Mouse (Mus musculus) heart, embryonic 15.5 days (tissue): Measurements from ENCODE around the gene Helt. TPM values are rescaled to one million over a fixed set of nuclear protein-coding genes. Genes with fewer than 3 reads are reported as not detected.

Experiments
- ATAC-seq: fragments of 200-750 bp; cut with Nextera tagmentation; replicated peaks from 2 replicates; pipeline ENCODE4 v1.8.0; 2017; ENCODE audit warnings: low read depth, moderate TSS enrichment; ENCODE audit not compliant: insufficient number of reproducible peaks, insufficient read depth, low FRiP score
- H3K27ac ChIP-seq: fragments of 300-500 bp; sonication (generic); 2 replicates; pipeline ENCODE4 v1.5.1; 2015; ENCODE audit warnings: mild to moderate bottlenecking, inconsistent platforms
- H3K27me3 ChIP-seq: fragments of 300-500 bp; sonication (generic); 2 replicates; pipeline ENCODE4 v1.6.1; 2015; ENCODE audit warnings: inconsistent platforms
- H3K36me3 ChIP-seq: fragments of 300-500 bp; sonication (generic); 2 replicates; pipeline ENCODE4 v1.6.1; 2015; ENCODE audit warnings: mild to moderate bottlenecking, inconsistent platforms
- H3K4me1 ChIP-seq: fragments of 300-500 bp; sonication (generic); replicated peaks from 2 replicates; pipeline ENCODE4 v1.6.1; 2015; ENCODE audit warnings: inconsistent platforms
- H3K4me2 ChIP-seq: fragments of 300-500 bp; sonication (generic); 2 replicates; pipeline ENCODE4 v1.6.1; 2015; ENCODE audit warnings: inconsistent platforms, mild to moderate bottlenecking, moderate library complexity
- H3K4me3 ChIP-seq: fragments of 300-500 bp; sonication (generic); 2 replicates; pipeline ENCODE4 v1.5.1; 2015; ENCODE audit warnings: mild to moderate bottlenecking, inconsistent platforms
- H3K9ac ChIP-seq: fragments of 300-500 bp; sonication (generic); 2 replicates; pipeline ENCODE4 v1.6.1; 2015; ENCODE audit warnings: mild to moderate bottlenecking, inconsistent platforms
- H3K9me3 ChIP-seq: fragments of 300-500 bp; sonication (generic); replicated peaks from 2 replicates; pipeline ENCODE4 v1.6.1; 2016; ENCODE audit warnings: inconsistent platforms
- WGBS: fragments of 180-500 bp; shearing (Covaris S2); methylation state at CpG from one replicate; pipeline ENCODE4 v1.1.7; 2015; ENCODE audit warnings: mixed read lengths; 5-methylcytosine and 5-hydroxymethylcytosine counted together
- polyA plus RNA-seq: library from polyadenylated mRNA; unstranded; fragments of >200 nt; fragmentation: Nextera tagmentation; extraction: Ambion mirVana; gene quantifications from 2 replicates; pipeline ENCODE4 v1.2.1, GENCODE M21; 2015

Helt gene
- polyA plus RNA-seq: not detected in 2 replicates

- Histone ChIP-seq H3K27me3 (peaks cover 91% of the 10 kb centered on the region), H3K4me3 (peak within 1 kb of the TSS; percentile 13; the same call in 1 of the 2 replicates), H3K4me2 (peak within 1 kb of the TSS; percentile 39), H3K9me3 (no peaks in the 10 kb centered on the region), H3K27ac (no peak within 1 kb of the TSS), H3K4me1 (peaks cover 20% of the 10 kb centered on the region), H3K9ac (no peak within 1 kb of the TSS), H3K36me3 (no peaks in the 10 kb centered on the region)
- no peak for ATAC-seq
- WGBS: under 1% methylated on average over 50 of the region's 50 CpGs
Observed at GRCm38 (mm10) chr8:46294181-46294892, at the start of gene Helt. Helt (minus strand) TSS chr8:46294671.

GRCm38 (mm10) chr8:46342272-46342671, 47.8 kb upstream of the Helt start:
- ATAC-seq: no peak

GRCm38 (mm10) chr8:46340381-46341273, 46.2 kb upstream of the Helt start:
- H3K9ac ChIP-seq: no peak overlapping the region
- no peak for ATAC-seq
- no peak overlapping the region for H3K27ac ChIP-seq
- no peak overlapping the region for H3K4me2 ChIP-seq
- H3K36me3 ChIP-seq: no peaks in the 10 kb centered on the region
- no peak overlapping the region for H3K4me3 ChIP-seq
- no peaks in the 10 kb centered on the region for H3K9me3 ChIP-seq
- H3K4me1 ChIP-seq: peaks cover 7% of the 10 kb centered on the region; the same call in 1 of the 2 replicates
- 86% methylated on average over 14 of the region's 14 CpGs for WGBS
- H3K27me3 ChIP-seq: no peaks in the 10 kb centered on the region

More at GRCm38 (mm10) chr8:46342272-46342671, 47.8 kb upstream of the Helt start:
- Histone ChIP-seq H3K4me1 (peaks cover 7% of the 10 kb centered on the region; the same call in 1 of the 2 replicates), H3K4me3 (peak overlapping the region; percentile 21), H3K9ac (no peak overlapping the region), H3K9me3 (no peaks in the 10 kb centered on the region), H3K4me2 (peak overlapping the region; percentile 52), H3K27ac (no peak overlapping the region), H3K27me3 (no peaks in the 10 kb centered on the region), H3K36me3 (no peaks in the 10 kb centered on the region)
- 36% methylated on average over 13 of the region's 13 CpGs for WGBS

GRCm38 (mm10) chr8:46339317-46339716, 44.8 kb upstream of the Helt start:
- WGBS: 79% methylated on average over 5 of the region's 5 CpGs
- H3K27ac ChIP-seq: no peak overlapping the region
- peaks cover 7% of the 10 kb centered on the region; the same call in 1 of the 2 replicates for H3K4me1 ChIP-seq
- no peak overlapping the region for H3K4me2 ChIP-seq
- no peak for ATAC-seq
- H3K9ac ChIP-seq: no peak overlapping the region
- no peaks in the 10 kb centered on the region for H3K27me3 ChIP-seq
- H3K4me3 ChIP-seq: no peak overlapping the region
- H3K9me3 ChIP-seq: no peaks in the 10 kb centered on the region
- H3K36me3 ChIP-seq: no peaks in the 10 kb centered on the region

- no peaks in the 10 kb centered on the region for H3K27me3 ChIP-seq
- no peak overlapping the region for H3K9ac ChIP-seq
- ATAC-seq: no peak
- no peaks in the 10 kb centered on the region for H3K36me3 ChIP-seq
- H3K4me2 ChIP-seq: no peak overlapping the region
- no peak overlapping the region for H3K4me3 ChIP-seq
- H3K27ac ChIP-seq: no peak overlapping the region
- no peaks in the 10 kb centered on the region for H3K9me3 ChIP-seq
- 84% methylated on average over 8 of the region's 8 CpGs for WGBS
- 0 out of 2 replicates have a peak, but pooled peaks cover 2% of the 10 kb centered on the region for H3K4me1 ChIP-seq
Observed at GRCm38 (mm10) chr8:46336351-46336750, 41.9 kb upstream of the Helt start.

- Histone ChIP-seq H3K4me3 (no peak overlapping the region), H3K27ac (no peak overlapping the region), H3K4me2 (no peak overlapping the region), H3K9ac (no peak overlapping the region), H3K36me3 (no peaks in the 10 kb centered on the region), H3K4me1 (peaks cover 12% of the 10 kb centered on the region), H3K27me3 (no peaks in the 10 kb centered on the region), H3K9me3 (no peaks in the 10 kb centered on the region)
- no peak for ATAC-seq
- 87% methylated on average over 7 of the region's 7 CpGs for WGBS
Observed at GRCm38 (mm10) chr8:46332389-46333061, 38.1 kb upstream of the Helt start.

GRCm38 (mm10) chr8:46331801-46332200, 37.3 kb upstream of the Helt start:
- no peak for ATAC-seq
- Histone ChIP-seq H3K9ac (no peak overlapping the region), H3K36me3 (no peaks in the 10 kb centered on the region), H3K4me3 (no peak overlapping the region), H3K4me2 (no peak overlapping the region), H3K27me3 (no peaks in the 10 kb centered on the region), H3K27ac (no peak overlapping the region), H3K4me1 (peaks cover 12% of the 10 kb centered on the region), H3K9me3 (no peaks in the 10 kb centered on the region)
- WGBS: 54% methylated on average over 5 of the region's 5 CpGs

GRCm38 (mm10) chr8:46329396-46329795, 34.9 kb upstream of the Helt start:
- H3K4me1 ChIP-seq: peaks cover 12% of the 10 kb centered on the region
- no peak overlapping the region for H3K9ac ChIP-seq
- no peak overlapping the region for H3K27ac ChIP-seq
- no peak overlapping the region for H3K4me3 ChIP-seq
- 87% methylated on average over 4 of the region's 4 CpGs for WGBS
- no peaks in the 10 kb centered on the region for H3K27me3 ChIP-seq
- no peak for ATAC-seq
- no peaks in the 10 kb centered on the region for H3K9me3 ChIP-seq
- H3K36me3 ChIP-seq: no peaks in the 10 kb centered on the region
- H3K4me2 ChIP-seq: no peak overlapping the region

GRCm38 (mm10) chr8:46327284-46327683, 32.8 kb upstream of the Helt start:
- ATAC-seq: no peak

GRCm38 (mm10) chr8:46326715-46327114, 32.2 kb upstream of the Helt start:
- no peak overlapping the region for H3K27ac ChIP-seq
- no peak for ATAC-seq
- no peak overlapping the region for H3K4me3 ChIP-seq
- H3K27me3 ChIP-seq: no peaks in the 10 kb centered on the region
- no peak overlapping the region for H3K9ac ChIP-seq
- H3K4me1 ChIP-seq: peaks cover 13% of the 10 kb centered on the region
- H3K9me3 ChIP-seq: no peaks in the 10 kb centered on the region
- no peaks in the 10 kb centered on the region for H3K36me3 ChIP-seq
- WGBS: 86% methylated on average over 5 of the region's 5 CpGs
- no peak overlapping the region for H3K4me2 ChIP-seq

More at GRCm38 (mm10) chr8:46327284-46327683, 32.8 kb upstream of the Helt start:
- peaks cover 13% of the 10 kb centered on the region for H3K4me1 ChIP-seq
- WGBS: 70% methylated on average over 7 of the region's 7 CpGs
- H3K9me3 ChIP-seq: no peaks in the 10 kb centered on the region
- H3K9ac ChIP-seq: no peak overlapping the region
- no peak overlapping the region for H3K4me2 ChIP-seq
- no peak overlapping the region for H3K4me3 ChIP-seq
- H3K27me3 ChIP-seq: no peaks in the 10 kb centered on the region
- no peaks in the 10 kb centered on the region for H3K36me3 ChIP-seq
- no peak overlapping the region for H3K27ac ChIP-seq

- Histone ChIP-seq H3K4me3 (no peak overlapping the region), H3K36me3 (no peaks in the 10 kb centered on the region), H3K27me3 (no peaks in the 10 kb centered on the region), H3K9me3 (no peaks in the 10 kb centered on the region), H3K4me1 (peaks cover 13% of the 10 kb centered on the region), H3K27ac (no peak overlapping the region), H3K4me2 (no peak overlapping the region), H3K9ac (no peak overlapping the region)
- no peak for ATAC-seq
- WGBS: 69% methylated on average over 5 of the region's 5 CpGs
Observed at GRCm38 (mm10) chr8:46324676-46325075, 30.2 kb upstream of the Helt start.
